Mouse (Mus musculus): Measurements from ENCODE around the gene Ephb1. TPM values are rescaled to one million over a fixed set of nuclear protein-coding genes. Genes with fewer than 3 reads are reported as not detected.

Ephb1 gene
- polyA plus RNA-seq, 1 experiment from 2014 or later: 1.4 TPM

DNA sequence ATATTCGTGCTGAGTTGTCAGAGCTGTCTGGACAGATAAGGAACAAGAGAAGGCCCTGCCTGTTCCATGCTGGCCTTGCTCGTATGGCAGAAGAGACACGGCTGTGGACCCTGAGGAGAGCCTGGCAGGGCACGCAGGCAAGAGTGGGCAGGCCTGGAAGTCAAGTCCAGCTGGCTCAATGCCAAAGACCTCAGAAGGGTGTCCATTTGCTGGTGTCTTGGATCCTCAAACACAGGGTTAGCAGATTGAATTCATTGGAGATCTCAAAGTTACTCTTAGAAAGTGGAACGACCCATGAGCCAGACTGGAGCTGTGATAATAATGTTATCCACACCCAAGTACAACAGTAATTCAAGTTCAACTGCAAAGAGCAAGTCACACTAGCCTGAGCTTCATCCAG, 273.6 kb downstream of the Ephb1 start:
- ATAC-seq (ENCODE audit: low read depth): no peak
- no peaks in the 10 kb centered on the region for H3K4me1 ChIP-seq (replicated peaks; ENCODE audit: control insufficient read depth, insufficient read depth, low read length)
- no peaks in the 10 kb centered on the region for H3K36me3 ChIP-seq (ENCODE audit: control insufficient read depth, insufficient read depth, low read length)
- no peak overlapping the region for H3K4me2 ChIP-seq (ENCODE audit: low read depth, low read length)
- no peak overlapping the region for H3K4me3 ChIP-seq (ENCODE audit: low read length)
- no peak overlapping the region for H3K27ac ChIP-seq (ENCODE audit: low read length)
- no peaks in the 10 kb centered on the region for H3K9me3 ChIP-seq (ENCODE audit: control insufficient read depth, low read length)
- H3K9ac ChIP-seq (ENCODE audit: low read length): no peak overlapping the region
- H3K27me3 ChIP-seq (ENCODE audit: control insufficient read depth, insufficient read depth, low read depth, low read length): no peaks in the 10 kb centered on the region
- 56% methylated on average over 5 of the region's 5 CpGs for WGBS

DNA sequence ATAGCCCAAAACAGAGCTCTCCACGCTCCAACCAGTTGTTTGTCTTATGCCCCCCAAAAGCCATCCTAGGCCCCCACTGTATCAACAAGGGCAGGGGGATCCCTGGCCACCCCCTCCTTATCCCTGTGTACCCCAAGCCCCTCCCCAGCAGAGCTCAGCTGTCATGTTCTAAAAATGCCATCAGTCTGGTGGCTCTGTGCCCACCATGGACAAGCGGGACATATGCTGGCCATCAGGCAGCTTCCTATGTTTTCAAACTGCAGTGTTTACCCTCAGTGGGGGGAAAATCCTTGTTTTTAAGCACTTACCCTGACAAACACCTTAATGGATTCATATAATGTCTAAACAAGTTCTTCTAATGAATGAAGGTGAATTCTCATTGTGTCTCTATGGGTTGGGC, 275.3 kb downstream of the Ephb1 start:
- Histone ChIP-seq H3K9me3 (ENCODE audit: control insufficient read depth, low read length) (no peaks in the 10 kb centered on the region), H3K4me3 (ENCODE audit: low read length) (no peak overlapping the region), H3K9ac (ENCODE audit: low read length) (no peak overlapping the region), H3K4me2 (ENCODE audit: low read depth, low read length) (no peak overlapping the region), H3K27me3 (ENCODE audit: control insufficient read depth, insufficient read depth, low read depth, low read length) (no peaks in the 10 kb centered on the region), H3K4me1 (replicated peaks; ENCODE audit: control insufficient read depth, insufficient read depth, low read length) (no peaks in the 10 kb centered on the region), H3K36me3 (ENCODE audit: control insufficient read depth, insufficient read depth, low read length) (no peaks in the 10 kb centered on the region), H3K27ac (ENCODE audit: low read length) (no peak overlapping the region)
- 81% methylated on average over 2 of the region's 2 CpGs for WGBS
- no peak for ATAC-seq (ENCODE audit: low read depth)

DNA sequence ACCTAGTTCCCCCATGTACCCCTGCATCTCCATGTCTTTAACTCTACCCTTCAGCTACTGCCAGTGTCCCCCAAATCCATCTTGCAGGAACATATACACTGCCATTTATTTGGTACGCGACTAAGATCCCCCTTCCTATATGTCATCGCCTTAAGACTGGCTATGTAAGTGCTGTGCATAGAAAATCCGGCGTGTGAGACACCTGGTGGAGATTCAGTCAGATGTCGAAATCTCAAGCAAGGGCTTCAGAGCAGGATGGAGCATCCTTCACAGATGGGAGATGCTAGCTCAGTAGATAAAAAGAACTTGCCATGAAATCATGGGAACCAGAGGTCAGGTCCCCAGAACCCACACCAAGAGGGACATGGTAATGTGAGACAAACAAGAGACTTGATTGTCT, 276.3 kb downstream of the Ephb1 start:
- WGBS: 83% methylated on average over 6 of the region's 6 CpGs

DNA sequence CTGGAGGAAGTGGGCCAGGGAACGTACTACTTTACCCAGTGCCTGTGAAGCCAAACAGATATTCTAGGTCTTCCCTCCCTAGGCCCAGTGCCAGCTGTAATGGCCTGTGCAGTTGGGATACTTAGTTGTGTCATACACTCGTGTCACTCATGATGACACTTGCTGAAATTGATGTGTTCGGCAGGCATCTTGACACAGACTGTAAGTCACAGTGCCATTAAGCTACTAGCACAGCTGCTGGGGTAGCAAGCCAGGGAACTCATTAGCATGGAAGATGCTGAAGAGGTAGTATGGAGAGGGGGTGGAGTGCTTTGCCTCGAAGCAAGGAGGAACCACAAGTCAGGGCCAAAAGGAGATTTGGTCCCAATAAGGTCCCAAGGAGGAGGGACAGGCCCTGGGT, 279.0 kb downstream of the Ephb1 start:
- Histone ChIP-seq H3K27ac (ENCODE audit: low read length) (no peak overlapping the region), H3K27me3 (ENCODE audit: control insufficient read depth, insufficient read depth, low read depth, low read length) (no peaks in the 10 kb centered on the region), H3K4me2 (ENCODE audit: low read depth, low read length) (no peak overlapping the region), H3K4me3 (ENCODE audit: low read length) (no peak overlapping the region), H3K4me1 (replicated peaks; ENCODE audit: control insufficient read depth, insufficient read depth, low read length) (no peaks in the 10 kb centered on the region), H3K9me3 (ENCODE audit: control insufficient read depth, low read length) (no peaks in the 10 kb centered on the region), H3K9ac (ENCODE audit: low read length) (no peak overlapping the region), H3K36me3 (ENCODE audit: control insufficient read depth, insufficient read depth, low read length) (no peaks in the 10 kb centered on the region)
- no peak for ATAC-seq (ENCODE audit: low read depth)
- 58% methylated on average over 4 of the region's 4 CpGs for whole genome bisulfite sequencing

More for the DNA sequence above, 276.3 kb downstream of the Ephb1 start:
- no peak overlapping the region for H3K9ac ChIP-seq (ENCODE audit: low read length)
- H3K36me3 ChIP-seq (ENCODE audit: control insufficient read depth, insufficient read depth, low read length): no peaks in the 10 kb centered on the region
- H3K4me2 ChIP-seq (ENCODE audit: low read depth, low read length): no peak overlapping the region
- ATAC-seq (ENCODE audit: low read depth): no peak
- no peak overlapping the region for H3K4me3 ChIP-seq (ENCODE audit: low read length)
- H3K27me3 ChIP-seq (ENCODE audit: control insufficient read depth, insufficient read depth, low read depth, low read length): no peaks in the 10 kb centered on the region
- no peak overlapping the region for H3K27ac ChIP-seq (ENCODE audit: low read length)
- H3K4me1 ChIP-seq (replicated peaks; ENCODE audit: control insufficient read depth, insufficient read depth, low read length): no peaks in the 10 kb centered on the region
- no peaks in the 10 kb centered on the region for H3K9me3 ChIP-seq (ENCODE audit: control insufficient read depth, low read length)

DNA sequence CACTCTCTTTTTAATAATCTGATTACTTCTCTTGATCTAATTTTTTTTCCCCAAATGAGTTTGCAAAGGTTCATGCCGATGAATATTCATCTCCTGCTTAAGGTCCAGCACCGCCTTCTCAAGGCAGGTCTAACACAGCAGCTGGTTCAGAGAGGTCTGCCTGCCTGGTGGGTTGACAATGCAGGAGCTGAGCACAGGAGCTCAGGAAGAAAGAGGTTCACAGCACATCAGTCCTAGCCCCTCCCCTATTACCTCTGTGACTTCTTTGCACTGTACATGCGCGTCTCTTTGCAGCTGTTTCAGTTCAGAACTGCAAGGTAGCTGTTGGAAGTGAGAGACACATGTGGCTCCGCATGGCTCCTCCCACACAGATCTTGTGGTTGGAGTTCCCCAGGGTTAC, 281.1 kb downstream of the Ephb1 start:
- H3K4me3 ChIP-seq (ENCODE audit: low read length): no peak overlapping the region
- no peaks in the 10 kb centered on the region for H3K36me3 ChIP-seq (ENCODE audit: control insufficient read depth, insufficient read depth, low read length)
- H3K9me3 ChIP-seq (ENCODE audit: control insufficient read depth, low read length): no peaks in the 10 kb centered on the region
- no peak overlapping the region for H3K9ac ChIP-seq (ENCODE audit: low read length)
- 83% methylated on average over 5 of the region's 5 CpGs for WGBS
- H3K4me2 ChIP-seq (ENCODE audit: low read depth, low read length): no peak overlapping the region
- no peaks in the 10 kb centered on the region for H3K4me1 ChIP-seq (replicated peaks; ENCODE audit: control insufficient read depth, insufficient read depth, low read length)
- ATAC-seq (ENCODE audit: low read depth): no peak
- H3K27me3 ChIP-seq (ENCODE audit: control insufficient read depth, insufficient read depth, low read depth, low read length): no peaks in the 10 kb centered on the region
- H3K27ac ChIP-seq (ENCODE audit: low read length): no peak overlapping the region

DNA sequence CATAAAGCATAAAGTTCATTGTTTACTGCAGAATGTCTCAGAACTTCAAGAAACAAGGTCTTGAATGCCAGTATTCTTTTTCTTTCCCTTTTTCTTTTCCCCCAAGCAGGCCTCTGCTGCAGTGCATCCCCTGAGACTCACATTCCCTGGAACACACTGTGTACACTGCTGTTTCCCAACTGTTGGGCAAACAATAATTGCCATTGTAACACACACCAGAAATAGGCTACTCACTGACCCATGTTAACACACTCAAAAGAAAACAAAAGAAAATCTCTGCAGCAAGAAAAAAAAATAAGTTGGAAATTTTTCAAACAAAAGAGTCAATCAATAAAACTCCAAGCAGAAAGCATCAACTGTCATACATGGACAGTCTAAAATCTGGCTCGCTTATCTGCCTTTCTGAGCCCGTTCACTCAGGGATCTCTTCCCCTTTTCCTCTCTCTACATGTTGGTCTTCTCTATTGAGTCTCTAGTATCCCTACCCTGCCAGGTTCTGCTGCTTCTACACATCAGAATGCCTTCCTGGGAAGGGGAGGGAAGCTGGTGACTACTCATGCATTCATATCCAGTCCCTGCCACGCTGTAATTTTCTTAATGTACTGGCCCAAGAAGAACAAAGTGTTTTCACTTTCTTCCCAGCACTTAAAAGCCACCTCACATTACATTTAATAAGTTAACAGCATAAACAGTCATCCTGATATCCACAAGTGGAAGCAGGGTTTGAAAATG, 285.2 kb downstream of the Ephb1 start:
- Histone ChIP-seq H3K27me3 (ENCODE audit: control insufficient read depth, insufficient read depth, low read depth, low read length) (no peaks in the 10 kb centered on the region), H3K4me1 (replicated peaks; ENCODE audit: control insufficient read depth, insufficient read depth, low read length) (no peaks in the 10 kb centered on the region), H3K4me3 (ENCODE audit: low read length) (no peak overlapping the region), H3K9me3 (ENCODE audit: control insufficient read depth, low read length) (no peaks in the 10 kb centered on the region), H3K4me2 (ENCODE audit: low read depth, low read length) (no peak overlapping the region), H3K9ac (ENCODE audit: low read length) (no peak overlapping the region), H3K36me3 (ENCODE audit: control insufficient read depth, insufficient read depth, low read length) (no peaks in the 10 kb centered on the region), H3K27ac (ENCODE audit: low read length) (no peak overlapping the region)
- no peak for ATAC-seq (ENCODE audit: low read depth)
- 68% methylated on average over 3 of the region's 3 CpGs for WGBS

DNA sequence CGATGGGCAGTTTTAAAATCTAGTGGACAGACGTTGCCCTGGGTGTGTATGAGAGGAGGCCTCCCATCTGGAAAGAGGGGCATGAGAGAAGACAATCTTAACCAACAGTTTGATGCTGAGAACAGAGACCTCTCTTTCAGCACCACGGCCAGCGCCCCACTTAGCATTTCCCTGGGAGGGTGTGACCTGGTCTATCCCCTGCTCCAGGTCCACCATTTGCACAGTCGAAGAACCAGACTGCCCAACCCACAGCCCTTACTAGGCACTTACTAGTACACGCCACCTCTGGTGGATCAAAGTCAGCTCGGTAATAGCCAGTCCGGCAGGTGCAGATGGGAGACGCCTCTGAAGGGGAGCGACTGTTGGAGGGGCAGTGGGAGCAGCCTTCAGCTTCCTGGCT, 287.9 kb downstream of the Ephb1 start:
- Histone ChIP-seq H3K9ac (ENCODE audit: low read length) (no peak overlapping the region), H3K27me3 (ENCODE audit: control insufficient read depth, insufficient read depth, low read depth, low read length) (no peaks in the 10 kb centered on the region), H3K9me3 (ENCODE audit: control insufficient read depth, low read length) (no peaks in the 10 kb centered on the region), H3K4me2 (ENCODE audit: low read depth, low read length) (no peak overlapping the region), H3K4me1 (replicated peaks; ENCODE audit: control insufficient read depth, insufficient read depth, low read length) (no peaks in the 10 kb centered on the region), H3K4me3 (ENCODE audit: low read length) (no peak overlapping the region), H3K36me3 (ENCODE audit: control insufficient read depth, insufficient read depth, low read length) (no peaks in the 10 kb centered on the region), H3K27ac (ENCODE audit: low read length) (no peak overlapping the region)
- 62% methylated on average over 10 of the region's 10 CpGs for WGBS
- ATAC-seq (ENCODE audit: low read depth): no peak

DNA sequence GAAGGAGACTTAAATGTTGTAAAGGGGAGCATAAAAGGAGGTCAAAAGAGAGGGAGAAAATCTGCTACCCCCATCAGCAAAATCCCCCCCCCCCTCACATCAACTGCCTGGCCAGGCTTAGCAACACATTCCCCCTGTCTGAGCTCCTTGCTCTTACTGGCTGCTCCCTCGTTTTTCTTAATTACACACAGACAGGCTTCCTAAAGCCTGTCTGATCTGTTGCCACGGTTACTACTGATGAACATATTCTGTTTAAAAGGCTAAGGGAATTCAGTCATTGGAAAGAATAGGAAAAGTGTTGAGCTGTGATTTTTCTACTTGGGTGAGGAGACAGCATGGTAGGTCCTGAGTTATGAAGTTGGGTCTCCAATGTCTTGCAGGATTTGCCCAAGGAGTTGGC, 308.6 kb downstream of the Ephb1 start:
- Histone ChIP-seq H3K9ac (ENCODE audit: low read length) (no peak overlapping the region), H3K27ac (ENCODE audit: low read length) (no peak overlapping the region), H3K4me1 (replicated peaks; ENCODE audit: control insufficient read depth, insufficient read depth, low read length) (no peaks in the 10 kb centered on the region), H3K4me3 (ENCODE audit: low read length) (no peak overlapping the region), H3K36me3 (ENCODE audit: control insufficient read depth, insufficient read depth, low read length) (no peaks in the 10 kb centered on the region), H3K4me2 (ENCODE audit: low read depth, low read length) (no peak overlapping the region), H3K27me3 (ENCODE audit: control insufficient read depth, insufficient read depth, low read depth, low read length) (no peaks in the 10 kb centered on the region), H3K9me3 (ENCODE audit: control insufficient read depth, low read length) (no peaks in the 10 kb centered on the region)
- ATAC-seq (ENCODE audit: low read depth): no peak
- 27% methylated on average over 2 of the region's 2 CpGs for WGBS

DNA sequence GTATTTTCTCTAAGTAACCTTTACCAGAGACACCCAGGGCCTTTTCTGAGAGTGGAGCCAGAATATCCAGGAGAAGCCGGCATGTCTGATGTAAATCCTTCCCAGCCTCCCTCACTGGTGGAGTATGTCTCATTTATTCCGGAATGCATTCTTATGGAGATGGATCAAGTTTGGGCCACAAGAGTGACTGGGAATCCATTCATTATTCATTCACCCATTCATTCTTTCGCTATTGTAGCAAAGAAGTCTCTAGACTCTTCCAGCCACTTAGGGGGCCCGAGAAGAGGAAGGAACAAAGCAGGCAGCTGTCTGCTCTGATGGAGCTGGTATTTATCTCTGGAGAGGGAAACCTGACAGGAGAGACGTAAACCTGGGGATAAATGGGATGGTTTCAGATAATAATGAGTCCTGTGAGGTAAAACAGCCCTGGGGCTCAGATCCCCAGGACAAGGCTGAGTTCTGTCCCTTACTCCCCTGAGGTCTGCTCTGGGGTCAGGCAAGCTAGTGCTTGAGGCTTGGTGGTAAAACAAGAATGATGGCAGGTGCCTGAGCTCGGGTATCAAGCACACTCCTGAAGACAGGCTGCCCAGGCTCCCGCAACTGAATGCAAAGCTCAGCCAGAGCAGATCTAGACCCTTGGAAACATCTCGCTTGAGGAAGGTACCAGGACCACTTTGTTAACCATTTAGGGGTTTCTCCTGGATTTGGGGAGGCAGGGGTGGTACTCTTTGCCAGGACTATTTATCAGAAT, 309.2 kb downstream of the Ephb1 start:
- Histone ChIP-seq H3K9me3 (ENCODE audit: control insufficient read depth, low read length) (no peaks in the 10 kb centered on the region), H3K27ac (ENCODE audit: low read length) (no peak overlapping the region), H3K4me1 (replicated peaks; ENCODE audit: control insufficient read depth, insufficient read depth, low read length) (no peaks in the 10 kb centered on the region), H3K4me2 (ENCODE audit: low read depth, low read length) (no peak overlapping the region), H3K9ac (ENCODE audit: low read length) (no peak overlapping the region), H3K36me3 (ENCODE audit: control insufficient read depth, insufficient read depth, low read length) (no peaks in the 10 kb centered on the region), H3K4me3 (ENCODE audit: low read length) (no peak overlapping the region), H3K27me3 (ENCODE audit: control insufficient read depth, insufficient read depth, low read depth, low read length) (no peaks in the 10 kb centered on the region)
- 41% methylated on average over 8 of the region's 8 CpGs for WGBS
- ATAC-seq (ENCODE audit: low read depth): no peak
